Mouse (Mus musculus): ENCODE measurements around the gene Sh3bp2.
A peak's percentile ranks its signal among the peaks of the same experiment; 100 is the strongest.

DNA sequence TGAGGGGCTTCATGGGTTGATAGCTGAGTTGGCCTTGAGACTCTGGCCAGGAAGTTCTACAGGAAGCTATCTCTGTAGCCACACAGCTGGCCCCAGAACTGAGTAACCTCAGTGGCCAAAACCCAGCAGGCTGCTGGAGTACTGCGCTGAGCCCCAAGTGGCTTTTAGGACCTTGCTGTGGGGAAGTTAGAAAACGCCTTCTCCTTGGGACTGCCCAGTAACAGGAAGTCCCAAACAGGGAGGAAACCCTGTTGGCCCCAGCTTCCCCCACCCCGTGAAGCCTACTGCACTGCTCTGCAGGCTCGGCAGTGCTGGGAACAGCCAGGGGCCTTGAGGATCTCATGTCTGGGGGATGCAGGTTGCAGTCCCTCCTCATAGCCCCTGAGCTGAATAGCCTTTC lies 17.5 kb downstream of the Sh3bp2 start:
- peak; percentile 64 for TF ChIP-seq TBP (IDR thresholded peaks at IDR 0.05; ENCODE audit: low read depth, low read length)
- peak; percentile 73 to 77; a peak in 3 of 4 replicates for TF ChIP-seq POLR2A (IDR thresholded peaks at IDR 0.05; ENCODE audit: control insufficient read depth in 1 of 2, insufficient read depth in 1 of 2, low read depth in 1 of 2, low read length in 2 of 2, poor library complexity in 1 of 2)
- no peak for TF ChIP-seq MXI1 (IDR thresholded peaks at IDR 0.05; ENCODE audit: low read depth, low read length)
- no peak for TF ChIP-seq ETS1 (IDR thresholded peaks at IDR 0.05; ENCODE audit: low read depth, low read length)
- no peak for TF ChIP-seq CTCF (IDR thresholded peaks at IDR 0.05 in 2 of 3, conservative IDR thresholded peaks at IDR 0.05 in 1 of 3; ENCODE audit: control insufficient read depth in 1 of 3, insufficient read depth in 1 of 3, low read depth in 2 of 3, low read length in 3 of 3, poor library complexity in 1 of 3, severe bottlenecking in 1 of 3)
- TF ChIP-seq TAL1 (IDR thresholded peaks at IDR 0.05; ENCODE audit: low read length) = no peak
- peak; percentile 46; the same call in 1 of the 2 replicates for TF ChIP-seq NELFE (IDR thresholded peaks at IDR 0.05; ENCODE audit: low read depth, low read length)
- TF ChIP-seq MAFK (IDR thresholded peaks at IDR 0.05; ENCODE audit: borderline replicate concordance, low read depth, low read length) = no peak
- TF ChIP-seq USF2 (IDR thresholded peaks at IDR 0.05; ENCODE audit: borderline replicate concordance in 1 of 2, insufficient read depth in 1 of 2, low read depth in 1 of 2, low read length in 2 of 2) = no peak

All from MEL (cell line).